Mouse (Mus musculus): ENCODE measurements at regions not wholly inside any gene's neighbourhood (a gene's known extent, or its start where the extent isn't known, plus 50 kb on each side); places are given as distances from the start of the nearest gene placed in this dataset.

GRCm38 (mm10) chr6:91623646-91624045 lies 60.2 kb upstream of the Slc6a6 start:
- no peak for ATAC-seq (ENCODE audit: insufficient read depth, low FRiP score, low TSS enrichment)

GRCm38 (mm10) chr6:91629230-91629629 lies 54.6 kb upstream of the Slc6a6 start:
- H3K4me1 ChIP-seq (ENCODE audit: control insufficient read depth, insufficient read depth, low read length) = no peaks in the 10 kb centered on the region
- DNase-seq (ENCODE audit: low spot score) (no peak), ATAC-seq (ENCODE audit: insufficient read depth, low FRiP score, low TSS enrichment) (no peak)
- no peaks in the 10 kb centered on the region for H3K36me3 ChIP-seq (ENCODE audit: control insufficient read depth, insufficient read depth, low read length)
- no peak overlapping the region for H3K27ac ChIP-seq (ENCODE audit: low read depth, low read length)
- H3K9ac ChIP-seq (ENCODE audit: low read length) = no peak overlapping the region
- H3K4me2 ChIP-seq (ENCODE audit: low read depth) = no peak overlapping the region
- WGBS = 86% methylated on average over 4 of the region's 4 CpGs
- H3K9me3 ChIP-seq (ENCODE audit: control insufficient read depth, low read length) = no peaks in the 10 kb centered on the region
- H3K27me3 ChIP-seq (ENCODE audit: control insufficient read depth, insufficient read depth, low read length) = no peaks in the 10 kb centered on the region
- H3K4me3 ChIP-seq (ENCODE audit: low read depth, low read length) = no peak overlapping the region

More at GRCm38 (mm10) chr6:91623646-91624045, 60.2 kb upstream of the Slc6a6 start:
- Histone ChIP-seq H3K27ac (ENCODE audit: low read depth, low read length) (no peak overlapping the region), H3K27me3 (ENCODE audit: control insufficient read depth, insufficient read depth, low read length) (no peaks in the 10 kb centered on the region), H3K9me3 (ENCODE audit: control insufficient read depth, low read length) (no peaks in the 10 kb centered on the region), H3K4me2 (ENCODE audit: low read depth) (no peak overlapping the region), H3K4me1 (ENCODE audit: control insufficient read depth, insufficient read depth, low read length) (no peaks in the 10 kb centered on the region), H3K36me3 (ENCODE audit: control insufficient read depth, insufficient read depth, low read length) (no peaks in the 10 kb centered on the region), H3K4me3 (ENCODE audit: low read depth, low read length) (no peak overlapping the region), H3K9ac (ENCODE audit: low read length) (no peak overlapping the region)
- no peak for DNase-seq (ENCODE audit: low spot score)
- 89% methylated on average over 4 of the region's 4 CpGs for WGBS

- DNase-seq (ENCODE audit: low spot score) (no peak), ATAC-seq (ENCODE audit: insufficient read depth, low FRiP score, low TSS enrichment) (no peak)
- Histone ChIP-seq H3K9ac (ENCODE audit: low read length) (no peak overlapping the region), H3K4me3 (ENCODE audit: low read depth, low read length) (no peak overlapping the region), H3K36me3 (ENCODE audit: control insufficient read depth, insufficient read depth, low read length) (no peaks in the 10 kb centered on the region), H3K27ac (ENCODE audit: low read depth, low read length) (no peak overlapping the region), H3K9me3 (ENCODE audit: control insufficient read depth, low read length) (no peaks in the 10 kb centered on the region), H3K27me3 (ENCODE audit: control insufficient read depth, insufficient read depth, low read length) (no peaks in the 10 kb centered on the region), H3K4me2 (ENCODE audit: low read depth) (no peak overlapping the region), H3K4me1 (ENCODE audit: control insufficient read depth, insufficient read depth, low read length) (no peaks in the 10 kb centered on the region)
- WGBS = 92% methylated on average over 6 of the region's 6 CpGs
These were observed 52.6 kb upstream of the Slc6a6 start for GRCm38 (mm10) chr6:91631261-91631660.

Data from neural tube, embryonic 11.5 days (tissue).